Mouse (Mus musculus) mouse embryonic stem cell (cell line): ENCODE data around the gene Mrpl23.

ENCODE experiments used
- in situ Hi-C, 2 experiments: fragments of 300-500 bp; cut with MboI; formaldehyde crosslinking; loops; 1 replicate in 1 of 2; 3 replicates in 1 of 2; pipeline ENCODE4 v1.14.3; 2019 to 2020; ENCODE audit warnings: low sequenced_read_pairs in 2 of 2, low pct_unique_long_range_greater_than_20kb in 1 of 2, mixed read lengths in 1 of 2; ENCODE audit not compliant: unreplicated experiment in 1 of 2

The Mrpl23 gene

DNA sequence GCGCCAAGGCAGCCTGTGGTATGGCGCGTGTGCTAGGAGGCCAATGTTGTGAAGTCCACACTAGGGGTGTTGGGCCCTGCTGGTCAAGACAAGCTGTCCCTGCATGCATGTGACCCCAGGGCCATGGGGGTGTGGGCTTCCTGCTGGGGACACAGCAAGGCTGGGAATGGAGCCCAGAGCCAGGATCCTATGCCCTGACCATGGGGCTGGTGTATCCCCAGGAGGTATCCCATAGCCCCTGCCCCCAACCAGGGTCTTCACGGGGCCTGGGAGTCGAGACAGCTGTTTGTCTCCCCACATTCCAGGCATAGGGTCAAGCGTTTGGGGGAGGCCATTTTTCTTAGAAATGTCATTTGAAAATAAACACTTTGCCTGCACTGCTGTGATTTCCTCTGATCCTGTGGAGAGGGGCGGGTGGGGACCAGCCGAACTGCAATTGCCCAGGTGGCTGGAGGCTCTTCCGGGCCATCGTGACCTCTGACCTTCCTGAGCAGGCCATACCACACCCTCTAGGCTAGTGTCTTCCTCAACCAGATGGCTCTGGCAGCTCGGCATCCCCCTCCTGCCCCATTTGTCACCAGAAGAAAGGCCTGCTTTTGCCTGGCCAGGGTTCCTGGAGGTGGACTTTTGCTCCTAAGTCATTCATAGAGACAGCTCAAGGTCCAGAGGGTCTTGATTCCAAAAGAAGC, 32.6 kb downstream of the Mrpl23 start:
- in situ Hi-C loops = no loop called here

GRCm38 (mm10) chr7:142566512-142566911, 34.0 kb downstream of the Mrpl23 start:
- in situ Hi-C loops = no loop called here

- in situ Hi-C loops = no loop called here
Measured at GRCm38 (mm10) chr7:142568985-142569384, 36.5 kb downstream of the Mrpl23 start.

GRCm38 (mm10) chr7:142570565-142570964, 38.1 kb downstream of the Mrpl23 start:
- in situ Hi-C loops = no loop called here

- in situ Hi-C loops = no loop called here
Measured at GRCm38 (mm10) chr7:142571458-142572220, 39.2 kb downstream of the Mrpl23 start.

- in situ Hi-C loops = no loop called here
Measured at GRCm38 (mm10) chr7:142572343-142572742, 39.9 kb downstream of the Mrpl23 start.

DNA sequence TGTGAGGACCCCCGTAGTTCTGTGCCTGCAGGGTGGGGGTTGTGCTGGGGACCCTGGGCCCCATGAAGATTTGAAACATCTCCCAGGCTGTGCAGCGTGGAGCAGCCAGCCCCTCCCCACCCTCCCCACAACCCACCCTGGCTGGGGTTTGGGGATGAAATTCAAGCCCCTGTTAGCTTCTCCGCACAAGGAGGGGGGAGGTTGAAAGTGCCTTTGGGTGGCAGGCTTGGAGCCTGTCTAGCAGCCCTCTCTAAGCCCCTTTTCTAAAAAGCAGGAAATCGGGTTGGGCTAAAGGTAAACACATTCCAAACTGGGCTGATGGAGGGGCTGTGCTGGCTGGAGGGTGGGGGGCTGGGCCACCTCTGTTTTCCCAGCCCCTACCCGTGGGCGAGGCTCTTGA, 40.5 kb downstream of the Mrpl23 start:
- in situ Hi-C loops = no loop called here

DNA sequence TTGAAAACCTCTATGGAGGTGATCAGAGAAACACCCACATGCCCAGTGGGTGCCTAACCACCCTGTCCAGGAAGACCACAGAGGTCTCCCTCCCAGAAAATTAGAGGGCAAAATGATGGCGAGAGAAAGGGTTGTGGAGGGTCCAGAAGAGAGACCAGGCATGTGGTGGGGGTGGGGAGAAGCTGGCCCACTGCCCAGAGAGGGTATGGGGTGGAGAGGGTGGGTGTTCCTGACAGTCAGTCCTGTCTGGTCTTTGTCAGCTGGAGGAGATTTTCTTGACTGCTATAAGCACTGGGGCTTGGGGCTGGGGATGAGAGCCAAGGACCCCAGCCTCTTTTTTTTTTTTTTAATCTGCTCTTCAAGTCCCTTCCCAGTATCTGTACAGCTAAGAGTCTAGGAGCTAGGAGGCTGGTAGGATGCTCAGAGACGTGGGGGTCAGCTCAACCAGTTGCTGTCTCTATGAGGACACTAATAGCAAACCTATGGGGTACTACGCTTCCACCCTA, 41.7 kb downstream of the Mrpl23 start:
- in situ Hi-C loops = no loop called here

GRCm38 (mm10) chr7:142574826-142575351, 42.4 kb downstream of the Mrpl23 start:
- in situ Hi-C loops = no loop called here

- in situ Hi-C loops = no loop called here
Measured at GRCm38 (mm10) chr7:142575491-142575890, 43.0 kb downstream of the Mrpl23 start.

GRCm38 (mm10) chr7:142575971-142576370, 43.5 kb downstream of the Mrpl23 start:
- in situ Hi-C loops = no loop called here

- in situ Hi-C loops = no loop called here
Measured at GRCm38 (mm10) chr7:142576472-142577326, 44.2 kb downstream of the Mrpl23 start.

- in situ Hi-C loops = no loop called here
Measured at GRCm38 (mm10) chr7:142577806-142578423, 45.4 kb downstream of the Mrpl23 start.

DNA sequence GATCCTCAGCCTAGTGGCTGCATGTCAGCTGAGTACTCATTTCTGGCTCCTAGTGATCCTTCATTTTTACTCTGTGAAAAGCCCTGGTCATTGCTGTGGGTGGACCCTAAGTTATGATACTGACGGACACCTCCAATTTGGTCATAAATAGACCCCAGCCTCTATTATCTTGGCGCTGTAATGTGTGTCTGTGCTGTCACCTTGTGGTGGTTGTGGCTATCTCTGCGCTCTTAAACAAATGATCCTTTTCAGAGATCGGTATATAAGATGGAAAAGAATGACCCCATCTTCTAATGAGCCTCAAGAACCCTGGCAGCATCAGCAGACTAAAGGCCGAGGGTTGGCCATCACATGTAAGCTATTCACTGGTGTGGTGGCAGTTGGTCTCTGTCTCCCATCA, 46.6 kb downstream of the Mrpl23 start:
- in situ Hi-C loops = no loop called here

DNA sequence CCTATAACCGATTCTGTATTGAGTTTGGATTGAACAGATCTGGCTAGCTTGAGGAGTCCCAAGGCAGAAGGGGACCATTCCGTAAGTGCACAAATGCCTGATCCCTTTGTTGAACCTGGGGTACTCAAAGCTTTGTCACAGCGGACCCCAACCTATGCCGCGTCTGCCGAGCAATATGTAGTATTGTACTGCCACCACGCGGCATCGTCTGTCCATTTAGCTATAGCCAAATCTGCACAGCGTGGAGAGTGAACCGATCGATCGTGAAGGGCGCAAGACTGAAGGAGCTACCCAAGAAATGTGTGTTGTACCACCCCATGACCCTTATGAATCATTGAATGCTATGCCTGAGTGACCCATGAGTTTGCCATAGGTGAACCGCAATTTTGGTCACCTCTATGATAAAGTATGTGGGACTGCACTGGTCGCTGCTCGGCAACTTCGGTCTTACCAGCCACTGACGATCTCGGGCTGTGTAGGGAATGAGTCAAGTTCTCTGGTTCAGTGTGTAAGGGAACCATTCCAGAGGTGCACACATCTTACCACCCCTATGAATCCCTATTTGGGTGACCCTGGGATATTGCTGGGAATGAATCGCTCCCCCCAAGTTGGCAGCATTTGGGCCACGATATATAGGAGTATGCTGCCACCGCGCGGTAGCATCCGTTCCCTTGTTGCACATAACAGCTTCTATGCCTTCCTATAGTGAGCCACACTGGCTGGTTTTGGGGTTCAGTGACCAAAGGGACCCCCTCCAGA, 47.8 kb downstream of the Mrpl23 start:
- in situ Hi-C loops = loop anchor here in 1 of 2 experiments (10.0 kb wide), 1 partner anchor 245 kb away; no protein-coding TSS in a partner anchor

- in situ Hi-C loops = loop anchor here in 1 of 2 experiments (10.0 kb wide), 1 partner anchor 246 kb away; no protein-coding TSS in a partner anchor
Measured at GRCm38 (mm10) chr7:142581186-142581585, 48.7 kb downstream of the Mrpl23 start.

- in situ Hi-C loops = loop anchor here in 1 of 2 experiments (10.0 kb wide), 1 partner anchor 247 kb away; no protein-coding TSS in a partner anchor
Measured at GRCm38 (mm10) chr7:142581656-142582228, 49.3 kb downstream of the Mrpl23 start.
